Mouse (Mus musculus): ENCODE data around the gene Gm43302. TPM values are rescaled to one million over a fixed set of nuclear protein-coding genes. Genes with fewer than 3 reads are reported as not detected.

Gene Gm43302
- polyA plus RNA-seq, 1 experiment from 2014 or later, result not detected

Other genes starting within 250 kb of the Gm43302 start
- gene Gbp9, start 154.2 kb downstream of the Gm43302 start, polyA plus RNA-seq (2014; fragmentation: Nextera tagmentation; extraction: Ambion mirVana), result 1.2 and 1.3 TPM in 2 replicates
- gene Gbp8, start 154.2 kb downstream of the Gm43302 start, polyA plus RNA-seq (2014; fragmentation: Nextera tagmentation; extraction: Ambion mirVana), result 0.19 and 0.26 TPM in 2 replicates
- gene Gbp4, start 154.1 kb downstream of the Gm43302 start, polyA plus RNA-seq (2014; fragmentation: Nextera tagmentation; extraction: Ambion mirVana), result 0.15 and 0.40 TPM in 2 replicates
- gene Gbp10, start 54.2 kb downstream of the Gm43302 start, polyA plus RNA-seq (2014; fragmentation: Nextera tagmentation; extraction: Ambion mirVana), result 0.44 TPM in 1 of 2 replicates, not detected in the other
- 0.51 TPM in 1 of 2 replicates, not detected in the other for gene Gbp6, start within 50 bp of the Gm43302 start, polyA plus RNA-seq (2014; fragmentation: Nextera tagmentation; extraction: Ambion mirVana)
- 13.3 and 13.8 TPM in 2 replicates for gene Lrrc8b, start 122.1 kb upstream of the Gm43302 start, polyA plus RNA-seq (2014; fragmentation: Nextera tagmentation; extraction: Ambion mirVana)
- 12.4 and 12.8 TPM in 2 replicates for gene Lrrc8c, start 225.7 kb upstream of the Gm43302 start, polyA plus RNA-seq (2014; fragmentation: Nextera tagmentation; extraction: Ambion mirVana)